Mouse (Mus musculus): ENCODE data around the gene Gm9573.
A peak's percentile ranks its signal among the peaks of the same experiment; 100 is the strongest.

The Gm9573 gene

DNA sequence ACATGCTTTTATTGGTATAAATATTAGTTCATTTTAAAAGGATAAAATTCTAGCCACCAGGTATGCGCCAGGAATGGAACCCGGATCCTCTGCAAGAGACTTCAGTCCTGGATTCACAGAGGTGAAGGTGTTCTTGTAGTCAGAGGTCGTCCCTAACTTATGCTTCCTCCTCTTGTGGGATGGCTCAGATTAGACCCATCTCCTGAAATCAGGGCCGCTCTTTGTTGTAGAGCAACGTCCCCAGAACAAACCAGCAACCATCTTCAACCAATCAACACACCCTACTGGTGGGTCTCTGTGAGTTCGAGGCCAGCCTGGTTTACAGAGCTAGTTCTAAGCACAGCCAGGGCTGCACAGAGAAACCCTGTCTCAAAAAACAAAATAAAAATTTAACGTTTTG, 32.0 kb downstream of the Gm9573 start:
- DNase-seq (ENCODE audit: low spot score): no peak

DNA sequence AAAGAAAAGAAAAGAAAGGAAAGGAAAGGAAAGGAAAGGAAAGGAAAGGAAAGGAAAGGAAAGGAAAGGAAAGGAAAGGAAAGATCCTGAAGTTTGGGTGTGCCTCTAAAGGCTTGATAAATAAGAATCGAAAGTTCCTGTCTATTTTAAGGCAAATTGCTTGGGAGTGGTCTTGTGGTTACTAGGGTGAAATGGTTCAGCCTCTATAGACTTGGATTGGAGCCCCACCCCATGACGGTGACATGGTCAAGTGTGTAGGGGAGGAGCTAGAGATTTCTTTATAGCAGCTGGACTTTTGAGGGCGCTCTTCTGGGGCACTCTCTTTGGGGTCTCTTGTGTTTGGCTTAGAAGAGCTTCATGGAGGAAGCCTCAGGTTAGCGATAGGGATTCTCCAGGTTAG, 32.7 kb downstream of the Gm9573 start:
- no peak for DNase-seq (ENCODE audit: low spot score)

DNA sequence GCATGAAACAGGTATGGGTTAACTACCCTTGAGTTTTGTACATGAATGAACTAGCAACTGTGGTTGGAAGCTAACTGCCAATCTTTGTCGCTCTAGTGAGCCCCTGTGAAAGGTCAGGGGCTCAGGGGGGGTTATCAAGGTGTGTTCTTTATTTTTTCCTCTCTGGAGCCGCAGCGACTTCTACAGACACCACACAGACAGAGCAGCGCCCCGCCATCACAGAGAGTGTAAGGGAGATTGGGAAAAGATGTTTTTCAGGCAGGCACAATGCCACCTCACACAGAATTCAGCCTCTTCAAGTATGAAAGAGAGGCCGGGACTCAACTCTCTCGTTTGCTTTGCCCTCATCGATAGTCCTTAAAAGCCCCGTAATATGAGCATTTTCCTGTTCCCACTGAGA, 34.3 kb downstream of the Gm9573 start:
- DNase-seq (ENCODE audit: low spot score): no peak

DNA sequence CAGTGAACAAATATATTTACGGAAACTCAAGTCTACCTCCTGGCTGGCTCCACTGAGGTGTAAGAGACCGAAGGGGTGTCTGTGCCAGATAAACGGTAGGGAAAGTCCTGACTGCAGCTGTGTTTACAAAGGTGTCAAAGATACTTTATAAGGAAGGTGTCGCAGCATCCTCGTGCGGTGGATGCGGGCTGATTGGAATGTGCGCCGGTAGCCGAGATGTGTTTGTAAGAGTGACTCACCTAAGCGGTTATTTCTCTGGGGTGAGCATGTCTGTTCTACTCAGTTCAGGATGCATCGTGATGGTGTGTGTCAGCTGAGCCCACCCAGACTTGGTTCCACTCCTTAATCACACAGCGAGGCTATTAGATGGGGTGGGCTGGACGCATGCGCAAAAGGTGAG, 34.7 kb downstream of the Gm9573 start:
- DNase-seq (ENCODE audit: low spot score): no peak

DNA sequence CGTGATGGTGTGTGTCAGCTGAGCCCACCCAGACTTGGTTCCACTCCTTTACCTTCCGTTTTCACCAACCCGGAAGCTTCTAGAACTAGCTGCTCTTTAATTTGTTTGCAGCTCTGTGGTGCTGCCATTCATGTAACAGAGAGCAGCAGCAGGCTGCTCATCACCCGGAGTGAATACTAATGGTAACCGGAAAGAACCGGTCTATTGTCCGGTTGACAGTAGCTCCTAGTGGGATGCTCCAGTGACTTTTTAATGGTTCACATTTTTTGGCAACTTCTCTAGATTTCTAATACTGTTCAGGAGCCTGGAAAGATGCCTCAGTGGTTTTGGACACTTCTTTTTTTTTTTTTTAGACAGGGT, 35.2 kb downstream of the Gm9573 start:
- DNase-seq (ENCODE audit: low spot score): no peak

DNA sequence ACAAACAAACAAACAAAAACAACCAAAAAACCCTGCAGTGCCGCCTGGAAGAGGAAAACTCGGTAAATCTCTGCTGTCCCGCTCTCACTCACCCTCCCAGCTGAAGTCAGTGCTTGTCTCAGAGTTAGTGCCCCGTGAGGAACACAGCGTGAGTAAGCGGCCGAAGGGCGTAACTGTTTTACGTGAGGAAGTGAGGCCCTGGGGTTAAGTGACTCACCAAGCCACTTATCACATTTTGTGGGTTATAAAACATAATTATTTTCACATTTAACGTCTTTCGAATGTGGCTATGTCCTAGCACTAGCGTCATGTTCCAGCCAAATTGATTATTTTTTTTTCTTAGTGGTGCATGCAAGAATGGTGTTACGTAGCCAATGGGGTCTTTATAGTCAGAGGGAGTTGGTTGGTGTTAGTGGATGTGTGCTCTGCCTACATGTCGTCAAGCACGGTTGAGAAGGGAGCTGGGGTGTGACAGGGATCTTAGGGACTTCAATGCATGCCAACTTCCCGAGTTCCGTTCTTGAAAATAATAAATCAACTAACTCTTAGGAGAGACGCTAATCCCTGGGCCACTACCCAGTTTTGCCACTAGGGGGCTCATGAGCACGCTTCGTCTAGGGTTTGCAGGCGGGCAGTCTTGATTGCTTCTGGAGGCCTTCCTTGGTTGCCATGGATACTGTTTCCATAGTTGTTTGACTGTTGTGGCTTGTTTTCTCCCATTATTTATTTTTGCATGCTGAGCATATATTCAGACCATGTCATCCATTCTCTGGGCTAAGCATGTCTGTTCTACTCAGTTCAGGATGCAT, 35.8 kb downstream of the Gm9573 start:
- DNase-seq (ENCODE audit: low spot score): peak; percentile 94

DNA sequence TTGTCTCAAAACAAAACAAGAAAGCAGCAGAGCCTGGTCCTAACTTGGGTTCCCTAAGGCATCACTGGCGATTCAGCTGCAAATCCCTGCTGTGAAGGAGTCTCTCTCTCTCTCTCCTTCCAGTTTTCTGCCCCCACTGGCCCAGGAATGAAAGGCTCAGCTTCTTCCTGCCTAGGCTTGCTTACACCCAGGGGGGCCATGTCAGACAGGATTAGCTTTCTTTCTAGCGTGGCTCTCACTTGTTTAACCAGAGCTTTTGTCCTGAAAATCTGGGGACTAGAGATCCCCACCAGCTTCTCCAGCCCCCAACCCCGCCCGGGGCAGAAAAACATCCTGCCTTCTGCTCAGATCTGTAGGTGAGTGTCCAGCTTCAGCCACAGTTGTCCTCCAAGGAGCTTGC, 38.0 kb downstream of the Gm9573 start:
- DNase-seq (ENCODE audit: low spot score): no peak

DNA sequence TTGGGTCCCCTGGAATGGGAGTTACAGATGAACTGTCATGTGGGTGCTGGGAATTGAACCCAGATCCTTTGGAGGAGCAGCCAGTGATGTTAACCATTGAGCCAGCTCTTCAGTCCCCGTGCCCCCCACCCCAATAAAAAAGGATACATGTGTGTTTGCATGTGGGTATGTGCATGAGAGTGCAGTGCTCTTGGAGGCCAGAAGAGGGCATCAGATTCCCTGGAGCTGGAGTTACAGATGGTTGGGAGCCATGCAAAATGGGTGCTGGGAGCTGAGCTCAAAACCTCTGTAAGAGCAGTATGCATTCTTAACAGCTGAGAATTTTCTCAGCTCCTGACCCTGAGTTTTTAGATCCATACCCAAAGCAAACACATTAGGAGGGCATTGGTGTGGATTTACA, 39.1 kb downstream of the Gm9573 start:
- DNase-seq (ENCODE audit: low spot score): no peak

DNA sequence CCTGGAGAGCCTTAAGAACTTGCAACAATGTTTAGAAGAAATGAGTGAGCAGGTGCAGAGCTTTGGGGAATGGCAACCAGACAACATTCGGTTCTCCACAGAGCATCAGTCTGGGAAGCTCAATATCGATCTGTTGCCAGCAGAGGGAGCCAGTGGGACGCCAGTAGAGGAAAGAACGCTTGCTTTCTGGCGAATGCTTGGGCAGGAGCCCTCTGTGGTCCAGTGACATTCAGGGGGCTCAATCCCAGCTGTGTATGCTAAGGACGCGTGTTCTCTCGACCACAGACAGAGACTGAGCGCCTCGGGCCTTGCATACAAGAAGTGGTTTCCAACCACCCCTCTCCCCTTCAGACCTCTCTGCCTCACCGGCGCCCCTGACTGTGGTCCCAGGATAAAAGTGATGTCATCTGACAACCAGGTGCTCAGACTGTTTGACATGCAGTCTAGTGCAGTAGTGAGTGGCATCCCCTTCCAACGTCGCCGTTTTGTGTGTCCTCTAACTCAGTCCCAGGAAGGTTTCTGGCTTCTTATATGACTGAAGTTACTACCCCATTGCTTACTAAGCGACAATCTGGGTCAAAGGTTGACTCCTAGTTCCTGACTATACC, 42.0 kb downstream of the Gm9573 start:
- peak; percentile 88 for DNase-seq (ENCODE audit: low spot score)

DNA sequence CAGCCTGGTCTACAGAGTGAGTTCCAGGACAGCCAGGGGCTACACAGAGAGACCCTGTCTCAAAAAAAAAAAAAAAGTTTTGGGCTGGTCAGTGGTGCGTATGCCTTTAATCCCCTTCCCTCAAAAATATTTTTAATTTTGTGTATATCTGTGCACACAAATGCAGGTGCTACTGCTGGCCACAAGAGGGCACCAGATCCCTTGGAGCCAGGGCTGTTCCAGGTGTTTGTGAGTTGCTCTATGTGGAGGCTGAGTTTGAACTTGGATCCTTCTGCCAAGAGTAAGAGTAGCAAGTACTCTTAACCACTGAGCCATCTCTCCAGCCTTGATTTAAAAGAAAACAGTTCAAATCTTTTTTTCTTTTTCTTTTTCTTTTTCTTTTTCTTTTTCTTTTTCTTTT, 43.5 kb downstream of the Gm9573 start:
- no peak for DNase-seq (ENCODE audit: low spot score)

DNA sequence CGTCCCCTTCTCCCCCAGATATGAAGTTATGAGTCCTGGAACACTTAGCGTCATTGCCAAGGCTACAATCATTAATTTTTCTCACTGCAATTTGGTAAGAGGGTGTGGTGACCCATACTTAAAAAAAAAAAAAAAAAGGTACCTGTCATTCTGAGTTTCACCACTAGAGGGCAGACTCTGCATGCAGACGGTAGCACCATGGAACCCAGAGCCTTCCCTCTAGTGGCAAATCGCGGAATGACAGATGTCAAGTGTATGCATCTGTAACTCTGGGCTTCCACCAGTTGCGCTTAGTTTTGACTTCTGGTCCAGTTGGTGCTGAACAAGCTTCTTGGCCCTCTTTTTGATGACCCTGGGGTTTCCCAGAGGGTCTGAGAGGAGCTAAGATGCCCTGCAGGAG, 48.2 kb downstream of the Gm9573 start:
- DNase-seq (ENCODE audit: low spot score): peak; percentile 87

DNA sequence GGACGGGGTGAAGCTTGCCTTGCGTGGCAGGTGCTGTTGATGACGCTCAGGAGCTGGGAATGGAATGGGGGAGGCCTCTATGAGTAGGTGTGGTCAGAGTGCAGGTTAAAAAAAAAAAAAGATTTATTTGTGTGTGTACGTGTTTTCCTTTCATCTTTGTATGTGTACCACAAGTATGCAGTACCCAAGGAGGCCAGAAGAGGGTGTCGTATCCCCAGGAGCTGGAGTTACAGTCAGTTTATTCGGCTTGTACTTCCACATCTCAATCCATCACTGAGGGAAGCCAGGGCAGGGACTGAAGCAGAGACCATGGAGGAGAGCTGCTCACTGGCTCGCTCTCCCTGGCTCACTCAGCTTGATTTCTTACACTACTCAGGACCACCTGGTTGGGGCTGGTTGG, 55.0 kb downstream of the Gm9573 start:
- DNase-seq (ENCODE audit: low spot score): no peak

DNA sequence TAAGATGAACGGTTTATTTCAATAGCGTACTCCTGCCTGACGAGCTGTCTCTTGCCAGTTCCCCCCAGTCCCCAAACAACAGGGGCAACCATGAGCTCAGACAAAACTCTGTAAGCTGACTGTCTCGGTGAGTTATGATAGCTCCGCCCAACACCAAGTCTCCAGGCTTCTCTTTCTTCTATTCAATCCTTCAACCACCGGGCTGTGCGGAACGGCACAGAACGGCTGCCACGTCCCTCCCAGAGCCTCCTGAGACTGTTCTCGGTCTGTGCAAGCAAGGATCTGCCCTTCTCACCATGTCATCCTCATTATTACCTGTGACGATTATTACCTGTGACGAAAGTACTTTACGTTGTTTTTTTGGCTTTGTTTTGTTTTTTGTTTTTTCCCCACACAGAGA, 55.6 kb downstream of the Gm9573 start:
- DNase-seq (ENCODE audit: low spot score): no peak

DNA sequence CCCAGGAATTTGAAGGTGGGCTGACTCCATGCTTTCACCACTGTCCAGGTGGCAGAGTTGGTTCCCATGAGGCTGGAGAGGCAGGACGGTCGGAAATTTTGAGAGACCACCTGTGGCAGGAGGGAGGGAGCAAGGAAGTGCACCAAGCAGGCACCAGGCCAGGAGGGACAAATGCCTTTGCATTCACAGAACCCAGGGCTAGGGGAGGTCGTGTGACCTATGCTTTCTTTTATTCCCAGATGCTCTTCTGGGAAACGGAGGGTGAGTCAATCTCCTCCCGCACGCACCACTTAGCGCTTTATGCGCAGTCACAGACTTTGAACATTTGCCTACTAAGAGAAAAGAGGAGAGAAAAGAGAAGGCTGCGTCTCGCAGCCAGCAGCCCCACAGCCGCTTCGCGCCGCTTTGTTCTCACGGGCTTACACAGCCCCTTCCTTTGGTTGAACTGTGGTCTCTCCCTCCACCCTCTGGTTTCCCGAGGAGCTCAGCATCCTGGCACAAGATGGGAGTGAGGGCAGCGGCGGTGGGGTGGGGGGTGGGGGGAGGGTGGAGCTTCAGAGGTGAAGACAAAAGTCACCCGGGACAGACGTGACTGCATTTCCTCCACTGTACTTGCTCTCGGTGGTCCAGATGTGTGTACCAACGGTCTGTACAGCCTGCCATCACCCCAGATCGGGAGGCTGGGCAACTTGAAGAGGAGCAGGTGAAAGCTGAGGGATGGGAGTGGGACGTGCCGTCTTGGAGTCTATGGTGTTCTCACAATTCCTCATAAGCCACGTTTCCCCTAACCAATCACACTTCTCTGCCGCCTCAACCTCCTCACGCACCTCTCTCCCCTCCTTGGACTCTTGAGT, 57.1 kb downstream of the Gm9573 start:
- no peak for DNase-seq (ENCODE audit: low spot score)
